Mouse (Mus musculus) bone marrow macrophage, adult 2 months (primary cell): Measurements from ENCODE around the gene Hormad2.

Experiments used
- CTCF ChIP-seq: IDR thresholded peaks from 2 replicates; pipeline ENCODE4 v1.5.1; 2012; ENCODE audit warnings: low read depth, mild to moderate bottlenecking, low read length, moderate library complexity
- POLR2A ChIP-seq: IDR thresholded peaks from 2 replicates; pipeline ENCODE4 v1.6.1; 2012; ENCODE audit warnings: mild to moderate bottlenecking, low read depth, low read length, borderline replicate concordance

DNA sequence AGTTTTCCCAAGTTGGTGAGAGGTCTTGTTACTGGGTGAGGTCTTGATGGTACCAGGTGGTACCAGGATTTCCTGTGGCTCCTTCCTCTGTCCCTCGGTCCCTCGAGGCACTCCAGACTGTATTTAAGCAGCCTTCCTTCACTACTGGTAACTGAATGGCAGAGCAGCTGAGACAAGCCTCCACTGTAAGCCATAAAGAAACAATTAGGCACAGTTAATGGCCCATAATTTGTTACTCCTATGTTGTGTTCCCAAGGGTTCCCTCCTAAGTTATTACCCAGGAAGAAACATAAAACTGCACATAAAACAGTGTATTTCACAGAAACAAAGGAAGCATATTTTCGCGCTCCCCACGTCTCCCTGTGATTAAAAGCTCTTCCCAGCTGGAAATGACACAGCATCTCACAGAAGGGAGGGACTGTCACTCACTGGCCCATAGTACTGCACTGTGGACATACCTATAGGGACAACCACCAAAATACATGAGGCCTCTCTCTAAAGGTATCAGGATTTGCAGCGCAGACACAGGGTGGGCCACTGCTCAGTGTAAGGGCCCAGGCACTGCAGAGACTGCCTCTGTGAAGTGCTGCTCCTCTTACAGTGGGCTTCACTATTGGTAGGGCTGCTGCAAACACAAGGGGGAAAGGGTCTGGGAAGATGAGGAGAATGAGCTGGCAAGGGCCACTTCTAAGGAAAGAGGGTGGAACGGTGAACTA lies 31.7 kb upstream of the Hormad2 start:
- TF ChIP-seq CTCF (no peak), POLR2A (no peak)
